Comparison of ENCODE assay signal across 8 mouse cellular contexts in the genomic region with DNA sequence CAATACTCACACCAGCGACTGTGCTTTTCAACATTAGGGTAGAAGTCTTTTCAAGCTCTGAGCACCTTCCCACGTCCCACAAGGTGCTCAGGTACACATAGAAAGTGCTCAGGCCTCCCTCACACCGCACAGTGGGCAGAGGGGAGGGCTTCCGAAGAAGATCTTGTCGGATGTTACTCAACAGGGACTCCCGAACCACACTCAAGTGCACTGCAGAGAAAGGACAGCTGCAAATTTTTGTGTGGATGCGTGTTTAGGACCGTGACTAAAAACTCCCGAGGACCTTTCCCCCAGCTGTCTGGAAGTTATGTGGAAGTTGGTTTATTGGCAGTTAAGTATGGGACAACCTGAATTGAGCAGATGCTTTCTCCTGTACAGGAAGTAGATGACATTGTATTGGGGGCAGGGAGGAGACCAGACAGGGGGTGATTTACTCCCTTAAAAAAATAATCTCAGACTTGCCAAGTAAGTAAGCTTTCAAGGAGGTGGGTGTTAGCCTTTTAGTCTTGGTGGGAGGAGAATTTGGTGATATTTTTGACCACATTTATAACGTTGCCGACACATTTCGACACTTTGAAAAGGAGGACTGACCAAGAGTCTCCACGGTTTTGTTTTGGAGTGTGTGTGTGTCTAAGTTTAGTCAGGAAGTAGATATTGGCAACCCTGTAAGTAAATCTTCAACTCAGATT. TPM values are rescaled to one million over a fixed set of nuclear protein-coding genes. Genes with fewer than 3 reads are reported as not detected.
DNase-seq lines count a peak whose midpoint lies in the region; ATAC-seq and TF ChIP-seq lines count a peak whose summit lies in the region.

No protein-coding gene starts in this region.

- H3K4me1 ChIP-seq in heart, embryonic 13.5 days, result peaks cover 78% of the 10 kb centered on the region
- H3K4me1 ChIP-seq in forebrain, embryonic 14.5 days (ENCODE audit: control insufficient read depth, insufficient read depth, low read length), result peaks cover 70% of the 10 kb centered on the region
- peaks cover 61% of the 10 kb centered on the region for H3K4me1 ChIP-seq in midbrain, embryonic 11.5 days (ENCODE audit: control insufficient read depth, insufficient read depth, low read length)

- peak overlapping the region; percentile 94 for H3K4me2 ChIP-seq in heart, embryonic 13.5 days
- H3K4me2 ChIP-seq in forebrain, embryonic 14.5 days (ENCODE audit: low read length), result peak overlapping the region; percentile 81
- H3K4me2 ChIP-seq in midbrain, embryonic 11.5 days, result peak overlapping the region; percentile 75

- H3K9me3 ChIP-seq in heart, embryonic 13.5 days, result no peaks in the 10 kb centered on the region
- H3K9me3 ChIP-seq in forebrain, embryonic 14.5 days (replicated peaks; ENCODE audit: control insufficient read depth, low read length), result no peaks in the 10 kb centered on the region
- no peaks in the 10 kb centered on the region for H3K9me3 ChIP-seq in midbrain, embryonic 11.5 days (ENCODE audit: control insufficient read depth, low read length)

- H3K36me3 ChIP-seq in heart, embryonic 13.5 days, result no peaks in the 10 kb centered on the region
- H3K36me3 ChIP-seq in forebrain, embryonic 14.5 days (ENCODE audit: control insufficient read depth, insufficient read depth, low read length), result no peaks in the 10 kb centered on the region
- no peaks in the 10 kb centered on the region for H3K36me3 ChIP-seq in midbrain, embryonic 11.5 days (ENCODE audit: control insufficient read depth, insufficient read depth, low read length)

- DNase-seq in heart, postnatal 14 days, result no peak
- DNase-seq in NIH3T3 (ENCODE audit: low read depth), result peak; percentile 60
- DNase-seq in forebrain, embryonic 14.5 days (ENCODE audit: low spot score), result no peak
- DNase-seq in midbrain, embryonic 11.5 days (ENCODE audit: low spot score, missing footprints), result peak; percentile 89
- no peak for DNase-seq in layer of hippocampus, adult 2 months (ENCODE audit: low spot score in 2 of 2)
- no peak for DNase-seq in left cerebral cortex, adult 18-20 months (ENCODE audit: low spot score in 2 of 2)

- H3K9ac ChIP-seq in heart, embryonic 13.5 days, result peak overlapping the region; percentile 72
- peak overlapping the region; percentile 51 for H3K9ac ChIP-seq in forebrain, embryonic 14.5 days (ENCODE audit: low read length)
- H3K9ac ChIP-seq in midbrain, embryonic 11.5 days (ENCODE audit: low read length), result peak overlapping the region; percentile 39; the same call in 1 of the 2 replicates

- H3K4me3 ChIP-seq in heart, embryonic 13.5 days, result peak overlapping the region; percentile 8; the same call in 1 of the 2 replicates
- no peak overlapping the region for H3K4me3 ChIP-seq in forebrain, embryonic 14.5 days (ENCODE audit: low read depth, low read length)
- H3K4me3 ChIP-seq in midbrain, embryonic 11.5 days (ENCODE audit: low read depth, low read length), result peak overlapping the region; percentile 97; the same call in 1 of the 2 replicates
- H3K4me3 ChIP-seq in layer of hippocampus, adult 2 months, result no peak overlapping the region

- H3K27ac ChIP-seq in heart, embryonic 13.5 days (replicated peaks), result peak overlapping the region; percentile 74
- H3K27ac ChIP-seq in forebrain, embryonic 14.5 days (ENCODE audit: low read depth, low read length), result peak overlapping the region; percentile 63; the same call in 1 of the 2 replicates
- no peak overlapping the region for H3K27ac ChIP-seq in midbrain, embryonic 11.5 days (ENCODE audit: low read depth, low read length)
- H3K27ac ChIP-seq in layer of hippocampus, adult 2 months, result no peak overlapping the region

- H3K27me3 ChIP-seq in heart, embryonic 13.5 days (replicated peaks), result no peaks in the 10 kb centered on the region
- H3K27me3 ChIP-seq in forebrain, embryonic 14.5 days (replicated peaks; ENCODE audit: control insufficient read depth, insufficient read depth, low read length), result no peaks in the 10 kb centered on the region; the same call in 1 of the 2 replicates
- H3K27me3 ChIP-seq in midbrain, embryonic 11.5 days (ENCODE audit: control insufficient read depth, insufficient read depth, low read length), result no peaks in the 10 kb centered on the region

- WGBS in heart, embryonic 13.5 days, result 24% methylated on average over 13 of the region's 13 CpGs
- 21% methylated on average over 13 of the region's 13 CpGs for WGBS in forebrain, embryonic 14.5 days
- WGBS in midbrain, embryonic 11.5 days, result 25% methylated on average over 13 of the region's 13 CpGs

- no peak for ATAC-seq in heart, embryonic 13.5 days (ENCODE audit: extremely low read depth, insufficient number of reproducible peaks, low FRiP score, low TSS enrichment)
- ATAC-seq in forebrain, embryonic 14.5 days, result no peak
- no peak for ATAC-seq in midbrain, embryonic 11.5 days (ENCODE audit: low FRiP score)
- no peak for ATAC-seq in megakaryocyte-erythroid progenitor cell, adult 5-6 weeks (replicated peaks; ENCODE audit: low FRiP score, low TSS enrichment, poor library complexity, severe bottlenecking)

- intact Hi-C loops in heart, postnatal 14 days (cut with DNase I), result loop anchor here (5.0 to 10.0 kb wide), 3 partner anchors 35 to 387 kb away; no protein-coding TSS in a partner anchor

- TF ChIP-seq CTCF in layer of hippocampus, adult 2 months (conservative IDR thresholded peaks at IDR 0.05), result no peak

RNA-seq across cellular contexts. Expression of a gene that starts 5.8 kb away (rescaled TPM):
- 42.6 and 43.8 TPM in 2 replicates for polyA plus RNA-seq in heart, embryonic 13.5 days (2015; fragmentation: Nextera tagmentation; extraction: Ambion mirVana)
- total RNA-seq in heart, postnatal 14 days (2021), result 10 to 100 TPM; 15.7 to 22.7 TPM
- polyA plus RNA-seq in forebrain, embryonic 14.5 days (2014; fragmentation: Nextera tagmentation; extraction: Ambion mirVana), result 196 and 221 TPM in 2 replicates
- polyA plus RNA-seq in midbrain, embryonic 11.5 days (2014; fragmentation: Nextera tagmentation; extraction: Ambion mirVana), result 379 and 401 TPM in 2 replicates
- 4.6 and 6.4 TPM in 2 replicates for total RNA-seq in megakaryocyte-erythroid progenitor cell, adult 5-6 weeks (2014; fragmentation: Nextera tagmentation)
- 0.27 and 1.9 TPM in 2 replicates for total RNA-seq in megakaryocyte-erythroid progenitor cell, adult 5-6 weeks (2017)
- total RNA-seq in layer of hippocampus, adult 2 months (2021), result 10 to 100 TPM in 1 of 2 experiments, 1 to 10 TPM in 1; 9.9 to 11.3 TPM
- total RNA-seq in left cerebral cortex, adult 18-20 months (2021), result 1 to 10 TPM; 7.4 to 8.9 TPM

Comparison
In these comparisons a context has a peak if more than half of its experiments do, and no peak if none do; other contexts are left out.
1. H3K27ac ChIP-seq: peak in heart, embryonic 13.5 days (single experiment) and forebrain, embryonic 14.5 days (single experiment); none in midbrain, embryonic 11.5 days (single experiment) and layer of hippocampus, adult 2 months (single experiment).
2. H3K4me3 ChIP-seq: peak in heart, embryonic 13.5 days (single experiment) and midbrain, embryonic 11.5 days (single experiment); none in forebrain, embryonic 14.5 days (single experiment) and layer of hippocampus, adult 2 months (single experiment).
3. DNase-seq: peak in NIH3T3 (single experiment) and midbrain, embryonic 11.5 days (single experiment); none in heart, postnatal 14 days (0 of 2), forebrain, embryonic 14.5 days (single experiment), layer of hippocampus, adult 2 months (0 of 2) and left cerebral cortex, adult 18-20 months (0 of 2).
4. Peak in every context shown above with its lines, with median percentiles within 50 percentile points of each other: H3K4me2 ChIP-seq and H3K9ac ChIP-seq.